Mouse (Mus musculus): ENCODE results near the gene Olfr920.
A peak's percentile ranks its signal among the peaks of the same experiment; 100 is the strongest.

Gene Olfr920

DNA sequence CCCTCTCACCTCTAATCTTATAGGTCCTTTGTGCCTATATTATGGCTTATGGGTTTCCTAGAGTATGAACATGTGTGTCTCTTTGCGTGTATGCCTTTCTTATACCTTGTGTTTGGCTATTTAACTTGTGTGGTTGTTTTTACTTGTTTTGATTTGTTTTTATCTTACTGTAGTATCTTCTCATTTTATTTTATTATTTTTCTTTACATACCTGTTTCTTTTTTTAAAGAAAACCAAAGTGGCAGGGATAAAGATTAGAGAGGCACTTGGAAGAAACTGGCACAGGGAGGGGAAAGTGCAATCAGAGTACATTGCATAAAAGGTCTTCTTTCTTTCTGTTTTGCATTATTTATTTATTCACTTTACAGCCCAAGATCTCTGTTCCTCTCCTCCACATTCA is at the start of gene Olfr920:
TSS of gene Olfr920 (plus strand) at position 301 of the 400 bp plus-strand sequence.
- DNase-seq: no peak

DNA sequence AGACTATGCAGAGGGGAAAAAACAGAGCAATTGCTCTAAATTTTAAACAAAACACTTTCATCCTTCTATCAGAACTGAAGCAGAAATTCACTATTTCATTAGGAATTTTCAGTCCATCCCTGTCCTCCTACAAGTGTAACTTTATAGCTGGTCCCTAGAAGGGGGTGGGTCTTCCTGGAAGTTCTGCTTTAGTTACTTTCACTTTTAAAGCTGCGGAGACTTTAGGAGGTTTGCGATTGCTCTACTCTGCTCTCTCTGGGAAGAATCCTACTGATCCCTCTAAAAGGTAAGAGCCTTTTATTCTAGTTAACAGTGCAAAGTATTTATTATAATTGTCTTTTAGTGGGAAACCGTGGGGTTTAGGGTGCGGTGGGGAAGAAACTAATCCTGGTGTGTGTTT is 34.0 kb upstream of the Olfr920 start, which contains the start of gene Vwa5a:
TSS of gene Vwa5a (plus strand) at position 167 of the 400 bp plus-strand sequence.
- peak; percentile 67 for DNase-seq

- peak; percentile 43 for DNase-seq
These were observed 33.1 kb upstream of the Olfr920 start for GRCm38 (mm10) chr9:38718927-38719441.

DNA sequence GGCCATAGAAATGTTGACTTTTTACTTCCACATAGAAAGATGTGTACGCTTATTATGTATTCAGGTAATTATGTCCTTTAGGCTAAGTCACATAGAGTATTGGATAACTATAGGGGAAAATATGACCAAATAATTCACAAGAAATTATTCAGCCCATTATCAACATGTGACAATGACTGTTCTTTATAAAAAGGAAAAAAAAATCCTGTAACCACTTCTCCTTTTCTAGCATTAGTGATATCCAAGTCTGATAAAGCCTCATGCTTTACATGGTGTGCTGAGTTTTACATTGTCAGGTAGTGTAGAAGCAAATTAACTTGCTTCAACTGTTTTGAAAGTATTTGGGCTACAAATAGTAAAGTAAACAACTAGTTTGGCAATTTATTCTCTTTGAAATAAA is 28.1 kb upstream of the Olfr920 start:
- no peak for DNase-seq

GRCm38 (mm10) chr9:38728218-38728617 is 23.9 kb upstream of the Olfr920 start:
- DNase-seq: no peak

DNA sequence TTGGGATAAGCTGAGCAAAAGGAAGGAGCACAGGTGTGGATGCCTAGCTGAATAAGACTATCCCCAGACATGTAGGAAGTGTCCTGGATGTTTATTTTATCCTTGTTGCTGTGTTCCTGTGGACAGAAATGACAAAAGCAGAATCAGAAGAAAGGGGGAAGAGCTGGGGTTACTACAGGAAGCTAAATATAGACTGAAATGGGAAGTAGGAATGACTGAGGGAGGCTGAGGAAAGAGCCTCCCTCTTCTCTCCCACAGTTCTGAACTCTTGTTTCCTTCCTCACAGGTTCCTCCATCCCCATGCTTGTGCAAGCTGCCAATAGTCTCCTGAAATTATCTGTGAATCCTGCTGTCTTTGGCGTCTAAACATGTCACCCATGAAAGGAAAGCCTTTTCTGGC is 10.7 kb upstream of the Olfr920 start:
- no peak for DNase-seq

- DNase-seq: no peak
These were observed 7.3 kb upstream of the Olfr920 start for GRCm38 (mm10) chr9:38744619-38745315.

GRCm38 (mm10) chr9:38772768-38773167 is 20.7 kb downstream of the Olfr920 start, which contains the start of gene Olfr921:
TSS of gene Olfr921 (plus strand) at chr9:38773068.
- no peak for DNase-seq

- no peak for DNase-seq
These were observed 40.6 kb downstream of the Olfr920 start for GRCm38 (mm10) chr9:38792689-38793088.

DNA sequence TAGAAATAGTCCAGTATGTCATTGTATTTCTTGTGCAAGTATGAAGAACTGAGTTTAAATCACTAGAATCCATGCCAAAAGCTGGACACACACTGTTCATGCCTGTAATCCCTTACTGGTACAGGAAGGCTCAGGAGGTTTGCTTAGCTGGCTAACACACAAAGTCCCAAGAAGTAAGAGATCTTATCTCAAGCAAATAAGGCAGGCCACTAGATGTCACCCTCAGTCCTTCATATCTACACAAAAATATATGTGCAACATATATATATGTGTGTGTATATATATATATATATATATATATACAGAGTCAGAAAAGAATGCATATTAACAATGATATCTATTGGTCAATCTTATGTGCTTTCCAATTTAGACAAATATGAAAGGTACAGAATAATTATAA is 53.6 kb downstream of the Olfr920 start:
- peak; percentile 4 for DNase-seq
